ENCODE assay signal across 22 mouse cellular contexts in genomic region chr2:28483861-28484260, GRCm38 (mm10). TPM values are rescaled to one million over a fixed set of nuclear protein-coding genes. Genes with fewer than 3 reads are reported as not detected.
DNase-seq lines count a peak whose midpoint lies in the region; ATAC-seq lines count a peak whose summit lies in the region.
"Had no signal": no experiment of that assay in that cellular context is flagged by ENCODE, and none has a peak within 500 bp of the region (broad histone marks: within the 10 kb centered on the region; RNA-seq: fewer than 3 reads in every experiment).

No protein-coding gene starts in this region.

- no peak overlapping the region for H3K4me3 ChIP-seq in intestine, embryonic 14.5 days (ENCODE audit: low read depth, low read length)
- no peak overlapping the region for H3K4me3 ChIP-seq in intestine, embryonic 16.5 days (ENCODE audit: low read length)
- H3K4me3 ChIP-seq: embryonic facial prominence, embryonic 15.5 days; erythroblast, embryonic 14.5 days; forebrain, embryonic 10.5 days; gastrocnemius, adult 2 months; heart, adult 2 months; heart, embryonic 12.5 days; hindbrain, embryonic 15.5 days had no signal

- H3K9ac ChIP-seq in intestine, embryonic 14.5 days (ENCODE audit: low read length) = no peak overlapping the region
- no peak overlapping the region for H3K9ac ChIP-seq in intestine, embryonic 16.5 days (ENCODE audit: low read depth, low read length)
- H3K9ac ChIP-seq: embryonic facial prominence, embryonic 15.5 days; heart, embryonic 12.5 days; hindbrain, embryonic 15.5 days had no signal

- H3K9me3 ChIP-seq in intestine, embryonic 14.5 days (ENCODE audit: control insufficient read depth, low read length) = no peaks in the 10 kb centered on the region
- no peaks in the 10 kb centered on the region for H3K9me3 ChIP-seq in intestine, embryonic 16.5 days (ENCODE audit: control insufficient read depth, low read length)
- H3K9me3 ChIP-seq: embryonic facial prominence, embryonic 15.5 days; forebrain, embryonic 10.5 days; heart, embryonic 12.5 days; hindbrain, embryonic 15.5 days had no signal

- peak; percentile 57 for DNase-seq in kidney, adult 11 months
- DNase-seq in kidney, adult 18-20 months = no peak
- DNase-seq in intestine, embryonic 14.5 days (ENCODE audit: low spot score) = no peak
- peak; percentile 40 for DNase-seq in kidney, postnatal 14 days
- no peak for DNase-seq in retina, postnatal 1 day
- no peak for DNase-seq in cerebellum, adult 8-10 months
- DNase-seq: adrenal gland, postnatal 14 days; cerebellum, adult 11-12 months; embryo, embryonic 11 days; gastrocnemius, adult 2 months; gastrocnemius, postnatal 36 days had no signal

- H3K27me3 ChIP-seq in intestine, embryonic 14.5 days (replicated peaks; ENCODE audit: control insufficient read depth, insufficient read depth, low read length) = no peaks in the 10 kb centered on the region
- H3K27me3 ChIP-seq in intestine, embryonic 16.5 days (replicated peaks; ENCODE audit: control insufficient read depth, insufficient read depth, low read length) = no peaks in the 10 kb centered on the region
- H3K27me3 ChIP-seq: embryonic facial prominence, embryonic 15.5 days; heart, embryonic 12.5 days; hindbrain, embryonic 15.5 days had no signal

- ATAC-seq in intestine, embryonic 14.5 days (replicated peaks; ENCODE audit: low FRiP score, low TSS enrichment, low read depth) = 0 out of 2 replicates have a peak, but pooled peaks have one; percentile 40
- peak; percentile 85 for ATAC-seq in intestine, embryonic 16.5 days
- ATAC-seq: activated CD4-positive, CD25-positive, alpha-beta regulatory T cell, adult 4 months; forebrain, embryonic 14.5 days; Patski had no signal

- no peak overlapping the region for H3K4me2 ChIP-seq in intestine, embryonic 14.5 days (ENCODE audit: low read length)
- no peak overlapping the region for H3K4me2 ChIP-seq in intestine, embryonic 16.5 days (ENCODE audit: low read depth, low read length)
- H3K4me2 ChIP-seq: embryonic facial prominence, embryonic 15.5 days; heart, embryonic 12.5 days; hindbrain, embryonic 15.5 days had no signal

- no peak overlapping the region for H3K27ac ChIP-seq in intestine, embryonic 14.5 days (ENCODE audit: low read depth)
- no peak overlapping the region for H3K27ac ChIP-seq in intestine, embryonic 16.5 days (ENCODE audit: low read length)
- H3K27ac ChIP-seq: embryonic facial prominence, embryonic 15.5 days; forebrain, embryonic 10.5 days; gastrocnemius, adult 2 months; heart, adult 2 months; hindbrain, embryonic 15.5 days had no signal

- WGBS in intestine, embryonic 14.5 days = 72% methylated on average over 2 of the region's 2 CpGs
- WGBS in intestine, embryonic 16.5 days = 58% methylated on average over 2 of the region's 2 CpGs

- no peaks in the 10 kb centered on the region; the same call in 1 of the 2 replicates for H3K36me3 ChIP-seq in intestine, embryonic 14.5 days (ENCODE audit: control insufficient read depth, insufficient read depth, low read length)
- H3K36me3 ChIP-seq in intestine, embryonic 16.5 days (ENCODE audit: control insufficient read depth, insufficient read depth, low read length) = no peaks in the 10 kb centered on the region
- H3K36me3 ChIP-seq: embryonic facial prominence, embryonic 15.5 days; forebrain, embryonic 10.5 days; heart, embryonic 12.5 days; hindbrain, embryonic 15.5 days had no signal

- H3K4me1 ChIP-seq in intestine, embryonic 14.5 days (replicated peaks; ENCODE audit: control insufficient read depth, insufficient read depth, low read length) = peaks cover 12% of the 10 kb centered on the region
- H3K4me1 ChIP-seq in intestine, embryonic 16.5 days (ENCODE audit: control insufficient read depth, insufficient read depth, low read length) = 0 out of 2 replicates have a peak, but pooled peaks cover 2% of the 10 kb centered on the region
- H3K4me1 ChIP-seq: embryonic facial prominence, embryonic 15.5 days; heart, embryonic 12.5 days; hindbrain, embryonic 15.5 days had no signal

RNA-seq across cellular contexts. Expression of gene Gbgt1, which starts 12.8 kb away (rescaled TPM):
- polyA plus RNA-seq in intestine, embryonic 14.5 days (2014; fragmentation: Nextera tagmentation; extraction: Ambion mirVana) = 4.7 and 5.2 TPM in 2 replicates
- polyA plus RNA-seq in intestine, embryonic 16.5 days (2015; fragmentation: Nextera tagmentation; extraction: Ambion mirVana) = 4.4 and 4.6 TPM in 2 replicates
- polyA plus RNA-seq: activated CD4-positive, CD25-positive, alpha-beta regulatory T cell, adult 4 months; embryonic facial prominence, embryonic 11.5 days; erythroblast, embryonic 14.5 days; forebrain, embryonic 10.5 days; Patski had no signal

RNA-seq across cellular contexts. Expression of gene Mrps2, which starts 16.0 kb away (rescaled TPM):
- polyA plus RNA-seq in intestine, embryonic 14.5 days (2014; fragmentation: Nextera tagmentation; extraction: Ambion mirVana) = 64.4 and 69.1 TPM in 2 replicates
- polyA plus RNA-seq in intestine, embryonic 16.5 days (2015; fragmentation: Nextera tagmentation; extraction: Ambion mirVana) = 61.1 and 66.9 TPM in 2 replicates

RNA-seq across cellular contexts. Expression of gene 1700007K13Rik, which starts 17.7 kb away (rescaled TPM):
- polyA plus RNA-seq in intestine, embryonic 14.5 days (2014; fragmentation: Nextera tagmentation; extraction: Ambion mirVana) = 0.28 TPM in 1 of 2 replicates, not detected in the other
- 0.23 TPM in 1 of 2 replicates, not detected in the other for polyA plus RNA-seq in intestine, embryonic 16.5 days (2015; fragmentation: Nextera tagmentation; extraction: Ambion mirVana)
- polyA plus RNA-seq: erythroblast, embryonic 14.5 days had no signal

RNA-seq across cellular contexts. Expression of gene Gm10134, which starts 22.0 kb away (rescaled TPM):
- polyA plus RNA-seq in intestine, embryonic 14.5 days (2014; fragmentation: Nextera tagmentation; extraction: Ambion mirVana) = 6.4 and 15.5 TPM in 2 replicates
- polyA plus RNA-seq in intestine, embryonic 16.5 days (2015; fragmentation: Nextera tagmentation; extraction: Ambion mirVana) = 7.4 and 10.3 TPM in 2 replicates
- polyA plus RNA-seq: activated CD4-positive, CD25-positive, alpha-beta regulatory T cell, adult 4 months; embryonic facial prominence, embryonic 11.5 days; erythroblast, embryonic 14.5 days; forebrain, embryonic 10.5 days; forebrain, embryonic 14.5 days; heart, embryonic 12.5 days; Patski had no signal

RNA-seq across cellular contexts. Expression of gene Ralgds, which starts 29.1 kb away (rescaled TPM):
- 38.7 and 40.6 TPM in 2 replicates for polyA plus RNA-seq in intestine, embryonic 14.5 days (2014; fragmentation: Nextera tagmentation; extraction: Ambion mirVana)
- 19.1 and 21.5 TPM in 2 replicates for polyA plus RNA-seq in intestine, embryonic 16.5 days (2015; fragmentation: Nextera tagmentation; extraction: Ambion mirVana)

Comparison
In these comparisons a context has a peak if more than half of its experiments do, and no peak if none do; other contexts are left out.
1. DNase-seq: peak in kidney, adult 11 months (single experiment) and kidney, postnatal 14 days (single experiment); none in kidney, adult 18-20 months (single experiment), intestine, embryonic 14.5 days (single experiment), retina, postnatal 1 day (single experiment) and cerebellum, adult 8-10 months (single experiment).